Mouse (Mus musculus): ENCODE measurements around the gene Ager. TPM values are rescaled to one million over a fixed set of nuclear protein-coding genes. Genes with fewer than 3 reads are reported as not detected.

The Ager gene
- polyA plus RNA-seq, 1 experiment from 2014 or later, result 3.6 TPM

GRCm38 (mm10) chr17:34615871-34616270 is 18.2 kb downstream of the Ager start, which contains the start of gene Egfl8:
Gene Egfl8 (minus strand): TSS chr17:34615971.
- no peaks in the 10 kb centered on the region for H3K4me1 ChIP-seq
- peaks cover 72% of the 10 kb centered on the region for H3K36me3 ChIP-seq
- H3K4me3 ChIP-seq, result no peak within 1 kb of the TSS
- H3K9me3 ChIP-seq (replicated peaks), result no peaks in the 10 kb centered on the region
- 81% methylated on average over 6 of the region's 6 CpGs for WGBS
- no peaks in the 10 kb centered on the region for H3K27me3 ChIP-seq (ENCODE audit: low read depth, poor library complexity, severe bottlenecking)
- H3K27ac ChIP-seq, result 0 out of 2 replicates have a peak within 1 kb of the TSS, but pooled peaks have one; percentile 43
- DNase-seq (ENCODE audit: low spot score), result no peak

DNA sequence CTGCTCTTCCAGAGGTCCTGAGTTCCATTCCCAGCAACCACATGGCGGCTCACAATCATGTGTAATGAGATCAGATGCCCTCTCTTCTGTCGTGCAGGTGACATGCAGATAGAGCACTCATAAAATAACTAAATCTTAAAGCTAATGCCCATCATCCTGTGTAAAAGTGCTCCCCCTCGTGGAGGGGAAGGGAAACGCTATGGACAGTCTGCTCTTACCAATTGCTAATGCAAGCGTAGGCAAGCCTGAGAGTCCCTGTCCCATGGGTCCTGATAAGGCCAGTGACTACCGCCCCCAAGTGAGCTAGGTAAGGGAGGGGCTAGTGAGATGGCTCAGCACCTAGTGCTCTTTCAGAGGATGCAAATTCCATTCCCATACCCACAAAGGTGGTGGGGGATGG is 21.3 kb downstream of the Ager start:
- Histone ChIP-seq H3K36me3 (peaks cover 70% of the 10 kb centered on the region), H3K27ac (no peak overlapping the region), H3K9me3 (replicated peaks) (no peaks in the 10 kb centered on the region), H3K4me1 (no peaks in the 10 kb centered on the region), H3K27me3 (ENCODE audit: low read depth, poor library complexity, severe bottlenecking) (no peaks in the 10 kb centered on the region), H3K4me3 (no peak overlapping the region)
- DNase-seq (ENCODE audit: low spot score), result peak; percentile 69
- WGBS, result 24% methylated on average over 6 of the region's 6 CpGs

GRCm38 (mm10) chr17:34621006-34621405 is 23.3 kb downstream of the Ager start:
- peaks cover 59% of the 10 kb centered on the region for H3K36me3 ChIP-seq
- WGBS, result 93% methylated on average over 8 of the region's 8 CpGs
- no peak overlapping the region for H3K27ac ChIP-seq
- H3K27me3 ChIP-seq (ENCODE audit: low read depth, poor library complexity, severe bottlenecking), result no peaks in the 10 kb centered on the region
- peaks cover 1% of the 10 kb centered on the region for H3K4me1 ChIP-seq
- no peak for DNase-seq (ENCODE audit: low spot score)
- H3K9me3 ChIP-seq (replicated peaks), result no peaks in the 10 kb centered on the region
- H3K4me3 ChIP-seq, result no peak overlapping the region

DNA sequence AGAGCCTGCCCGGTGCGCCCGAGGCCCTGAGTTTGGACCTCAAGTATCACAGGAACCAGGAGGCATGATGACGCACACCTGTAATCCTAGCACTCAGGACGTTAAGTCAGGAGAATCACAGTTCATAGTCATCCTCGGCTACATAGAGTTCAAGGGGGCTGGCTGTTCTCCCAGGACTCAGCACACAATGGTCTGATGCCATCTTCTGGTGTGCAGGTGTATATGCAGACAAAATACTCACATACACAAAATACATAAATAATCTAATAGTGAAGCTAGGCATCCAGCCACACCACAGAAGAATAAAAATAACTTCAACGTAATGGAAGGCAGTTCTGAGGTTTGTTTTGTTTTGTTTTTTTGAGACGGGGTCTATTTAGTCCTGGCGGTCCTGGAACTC is 25.5 kb downstream of the Ager start:
- no peak for DNase-seq (ENCODE audit: low spot score)
- 88% methylated on average over 9 of the region's 9 CpGs for WGBS
- no peak overlapping the region for H3K27ac ChIP-seq
- no peaks in the 10 kb centered on the region for H3K9me3 ChIP-seq (replicated peaks)
- H3K4me3 ChIP-seq, result no peak overlapping the region
- H3K36me3 ChIP-seq, result peaks cover 44% of the 10 kb centered on the region
- no peaks in the 10 kb centered on the region for H3K27me3 ChIP-seq (ENCODE audit: low read depth, poor library complexity, severe bottlenecking)
- H3K4me1 ChIP-seq, result peaks cover 17% of the 10 kb centered on the region

- no peaks in the 10 kb centered on the region for H3K9me3 ChIP-seq (replicated peaks)
- WGBS, result 98% methylated on average over 3 of the region's 3 CpGs
- no peak overlapping the region for H3K27ac ChIP-seq
- H3K4me1 ChIP-seq, result peaks cover 35% of the 10 kb centered on the region
- no peak for DNase-seq (ENCODE audit: low spot score)
- H3K36me3 ChIP-seq, result peaks cover 43% of the 10 kb centered on the region
- H3K27me3 ChIP-seq (ENCODE audit: low read depth, poor library complexity, severe bottlenecking), result peaks cover 17% of the 10 kb centered on the region
- no peak overlapping the region for H3K4me3 ChIP-seq
Observed at GRCm38 (mm10) chr17:34624981-34625380, 27.3 kb downstream of the Ager start.

GRCm38 (mm10) chr17:34626062-34626772 is 28.6 kb downstream of the Ager start:
- peak overlapping the region; percentile 74 for H3K4me3 ChIP-seq
- 57% methylated on average over 16 of the region's 16 CpGs for WGBS
- DNase-seq (ENCODE audit: low spot score), result no peak
- H3K27ac ChIP-seq, result peak overlapping the region; percentile 92
- H3K4me1 ChIP-seq, result peaks cover 47% of the 10 kb centered on the region
- H3K36me3 ChIP-seq, result peaks cover 35% of the 10 kb centered on the region
- H3K9me3 ChIP-seq (replicated peaks), result no peaks in the 10 kb centered on the region
- peaks cover 30% of the 10 kb centered on the region for H3K27me3 ChIP-seq (ENCODE audit: low read depth, poor library complexity, severe bottlenecking)

DNA sequence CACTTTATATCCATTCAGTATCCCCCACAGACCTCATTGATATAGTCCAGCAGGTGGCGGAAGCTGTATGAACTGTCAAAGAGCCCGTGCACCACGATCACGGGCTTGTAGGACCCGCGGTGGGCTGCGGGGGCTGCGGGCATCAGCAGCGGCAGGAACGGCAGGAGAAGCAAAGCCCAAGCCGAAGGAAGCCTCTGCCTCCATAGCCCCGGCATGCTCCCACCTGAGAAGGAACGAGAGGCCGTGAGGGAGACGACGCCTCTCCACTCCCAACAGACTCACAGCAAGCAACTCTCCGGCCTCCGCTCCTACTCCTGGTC is 29.1 kb downstream of the Ager start:
- WGBS, result 0% methylated on average over 18 of the region's 18 CpGs
- Histone ChIP-seq H3K27me3 (ENCODE audit: low read depth, poor library complexity, severe bottlenecking) (peaks cover 35% of the 10 kb centered on the region), H3K4me3 (peak overlapping the region; percentile 74), H3K27ac (peak overlapping the region; percentile 92), H3K4me1 (peaks cover 53% of the 10 kb centered on the region), H3K9me3 (replicated peaks) (no peaks in the 10 kb centered on the region), H3K36me3 (peaks cover 30% of the 10 kb centered on the region)
- peak; percentile 59 for DNase-seq (ENCODE audit: low spot score)

DNA sequence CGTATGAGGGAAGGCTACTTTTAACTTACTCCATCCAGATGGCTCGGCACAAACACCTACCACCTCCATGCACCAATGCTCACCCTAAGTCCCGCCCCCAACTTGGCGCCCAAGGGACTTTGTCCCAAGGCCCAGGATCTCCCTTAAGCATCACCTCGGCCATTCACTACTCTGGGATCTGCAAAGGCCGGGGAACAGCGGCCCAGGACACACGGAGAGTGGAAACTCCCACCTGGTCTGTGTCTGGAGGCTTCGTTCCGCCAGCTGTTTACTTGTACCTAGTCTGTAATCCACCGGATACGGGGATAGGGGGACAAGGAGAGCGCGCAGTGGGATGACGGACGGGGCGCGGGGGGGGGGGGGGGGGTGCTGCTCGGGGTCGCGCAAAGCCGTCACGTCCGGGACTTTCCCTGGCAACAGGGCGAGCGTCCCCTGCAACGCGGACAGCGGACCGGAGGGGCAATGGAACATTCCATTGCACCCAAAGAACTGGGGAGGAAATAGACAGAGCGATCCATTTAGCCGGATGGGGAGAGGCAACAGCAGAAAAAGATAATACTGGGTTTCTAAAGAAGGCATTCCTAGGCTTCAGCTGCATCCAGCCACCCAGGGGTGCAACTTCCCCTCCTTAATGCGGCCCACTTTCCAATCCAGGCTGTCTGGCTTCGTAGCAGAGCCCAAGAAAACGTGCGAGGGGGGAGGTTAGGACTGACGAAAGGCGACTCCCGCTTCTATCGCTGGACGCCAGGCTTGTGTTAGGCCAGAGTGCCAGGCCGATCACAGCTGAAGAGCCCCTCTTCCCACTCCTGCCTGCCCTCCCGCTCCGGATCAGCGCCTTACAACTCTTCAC is 29.7 kb downstream of the Ager start:
- peak overlapping the region; percentile 74 for H3K4me3 ChIP-seq
- DNase-seq (ENCODE audit: low spot score), result peak; percentile 94
- H3K27ac ChIP-seq, result peak overlapping the region; percentile 92
- H3K27me3 ChIP-seq (ENCODE audit: low read depth, poor library complexity, severe bottlenecking), result peaks cover 41% of the 10 kb centered on the region
- peaks cover 58% of the 10 kb centered on the region for H3K4me1 ChIP-seq
- H3K36me3 ChIP-seq, result peaks cover 25% of the 10 kb centered on the region
- WGBS, result under 1% methylated on average over 42 of the region's 45 CpGs
- no peaks in the 10 kb centered on the region for H3K9me3 ChIP-seq (replicated peaks)

DNA sequence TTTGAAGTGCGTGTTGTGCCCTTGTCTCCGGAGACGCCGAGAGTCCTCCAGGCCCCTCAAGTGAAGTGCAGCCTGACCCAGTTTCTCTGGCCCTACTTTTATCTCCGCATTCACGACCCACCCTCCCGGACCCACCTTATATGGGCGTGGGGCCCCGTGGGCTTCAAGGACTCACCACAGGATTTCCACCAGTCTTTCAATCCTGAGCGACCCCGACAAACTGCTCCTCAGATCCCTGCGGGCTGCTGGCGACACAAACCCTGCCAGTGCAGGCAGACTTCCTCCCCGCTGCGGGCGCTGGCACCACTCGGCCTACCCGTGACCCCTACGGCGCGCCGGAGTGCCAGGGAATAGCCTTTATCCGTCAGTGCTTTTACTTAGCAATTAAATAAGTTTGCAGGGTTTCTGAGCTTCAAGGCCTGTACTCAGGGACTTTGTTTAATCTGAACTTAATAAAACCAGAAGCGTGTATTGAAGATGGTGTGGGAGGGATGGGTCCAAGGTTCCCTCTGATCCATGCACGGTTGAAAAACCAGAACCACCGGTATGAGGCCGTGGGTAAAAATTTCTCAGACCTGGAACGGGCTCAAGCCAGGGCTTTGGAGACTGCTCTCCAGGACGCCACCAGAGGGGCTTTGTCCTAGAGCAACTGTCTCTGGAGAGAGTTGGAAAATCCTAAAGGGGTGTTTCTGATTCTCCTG is 30.4 kb downstream of the Ager start, which contains the start of gene Ppt2:
Gene Ppt2 (minus strand): TSS at position 568 of the 701 bp plus-strand sequence.
- Histone ChIP-seq H3K36me3 (peaks cover 17% of the 10 kb centered on the region), H3K27ac (peak within 1 kb of the TSS; percentile 92), H3K27me3 (ENCODE audit: low read depth, poor library complexity, severe bottlenecking) (peaks cover 48% of the 10 kb centered on the region), H3K9me3 (replicated peaks) (no peaks in the 10 kb centered on the region), H3K4me3 (peak within 1 kb of the TSS; percentile 74), H3K4me1 (peaks cover 65% of the 10 kb centered on the region)
- DNase-seq (ENCODE audit: low spot score), result no peak
- 6% methylated on average over 29 of the region's 29 CpGs for WGBS

GRCm38 (mm10) chr17:34628644-34628967 is 30.9 kb downstream of the Ager start:
- DNase-seq (ENCODE audit: low spot score), result no peak
- H3K9me3 ChIP-seq (replicated peaks), result no peaks in the 10 kb centered on the region
- peak overlapping the region; percentile 92 for H3K27ac ChIP-seq
- peaks cover 68% of the 10 kb centered on the region for H3K4me1 ChIP-seq
- H3K27me3 ChIP-seq (ENCODE audit: low read depth, poor library complexity, severe bottlenecking), result peaks cover 53% of the 10 kb centered on the region
- peaks cover 12% of the 10 kb centered on the region for H3K36me3 ChIP-seq
- peak overlapping the region; percentile 74 for H3K4me3 ChIP-seq
- WGBS, result 21% methylated on average over 5 of the region's 5 CpGs

DNA sequence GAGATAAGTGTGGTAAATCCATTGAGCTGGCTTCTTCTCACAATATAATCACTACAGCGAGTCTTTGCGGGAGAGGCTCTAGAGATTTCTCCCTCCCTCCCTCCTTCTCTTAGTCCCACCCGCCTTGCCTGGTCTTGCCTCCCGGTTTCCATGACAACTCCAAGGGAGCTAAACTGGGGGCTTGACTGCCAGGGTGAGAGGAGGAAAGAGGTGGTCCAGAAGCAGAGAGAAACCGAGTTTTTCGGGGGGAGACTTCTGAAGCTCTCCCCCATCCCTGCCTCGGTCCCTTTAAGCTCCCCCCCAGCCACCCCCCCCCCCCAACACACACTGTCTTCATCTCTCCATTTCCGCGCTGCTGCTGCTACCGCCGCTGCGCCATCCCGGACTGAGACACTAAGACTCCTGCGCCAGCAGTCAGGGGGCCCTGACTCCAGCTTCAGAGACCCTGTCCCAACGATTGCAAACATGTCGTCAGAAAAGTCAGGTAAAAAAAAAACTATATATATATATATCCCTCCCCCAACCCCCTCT is 31.6 kb downstream of the Ager start, which contains the start of gene Prrt1:
Gene Prrt1 (plus strand): TSS at position 313 of the 531 bp plus-strand sequence.
- 1% methylated on average over 16 of the region's 16 CpGs for WGBS
- peak within 1 kb of the TSS; percentile 74 for H3K4me3 ChIP-seq
- peaks cover 69% of the 10 kb centered on the region for H3K4me1 ChIP-seq
- H3K27ac ChIP-seq, result peak within 1 kb of the TSS; percentile 92
- DNase-seq (ENCODE audit: low spot score), result no peak
- peaks cover 7% of the 10 kb centered on the region for H3K36me3 ChIP-seq
- H3K9me3 ChIP-seq (replicated peaks), result no peaks in the 10 kb centered on the region
- H3K27me3 ChIP-seq (ENCODE audit: low read depth, poor library complexity, severe bottlenecking), result peaks cover 59% of the 10 kb centered on the region

- H3K36me3 ChIP-seq, result peaks cover 7% of the 10 kb centered on the region
- peaks cover 59% of the 10 kb centered on the region for H3K27me3 ChIP-seq (ENCODE audit: low read depth, poor library complexity, severe bottlenecking)
- WGBS, result 13% methylated on average over 12 of the region's 12 CpGs
- no peak overlapping the region for H3K27ac ChIP-seq
- peak overlapping the region; percentile 74 for H3K4me3 ChIP-seq
- peaks cover 69% of the 10 kb centered on the region for H3K4me1 ChIP-seq
- H3K9me3 ChIP-seq (replicated peaks), result no peaks in the 10 kb centered on the region
- no peak for DNase-seq (ENCODE audit: low spot score)
Observed at GRCm38 (mm10) chr17:34629796-34630603, 32.3 kb downstream of the Ager start.

All from limb, embryonic 10.5 days (tissue).